Mouse (Mus musculus): Measurements from ENCODE around the gene Pik3c2a.
A peak's percentile ranks its signal among the peaks of the same experiment; 100 is the strongest.
"Not testable (repeated sequence)": the region's sequence is repeated elsewhere in the genome, so short reads cannot be mapped to it uniquely, and the experiment has no call there.

Pik3c2a gene

DNA sequence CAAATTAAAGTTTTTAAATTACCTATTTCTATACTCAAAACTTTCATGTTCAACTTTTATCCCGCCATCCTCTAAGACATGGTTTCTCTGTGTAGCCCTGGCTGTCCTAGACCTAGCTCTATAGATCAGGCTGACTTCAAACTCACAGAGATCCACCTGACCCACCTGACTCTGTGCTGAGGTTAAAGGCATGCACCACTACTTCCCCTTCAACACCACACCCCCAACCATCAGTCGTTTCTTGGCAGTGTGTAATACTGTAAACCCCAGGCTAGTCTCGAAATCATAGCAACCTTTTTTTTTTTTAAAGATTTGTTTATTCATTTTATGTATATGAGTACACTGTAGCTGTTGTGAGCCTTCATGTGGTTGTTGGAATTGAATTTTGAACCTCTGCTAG is 50.9 kb downstream of the Pik3c2a start:
- DNase-seq (ENCODE audit: low spot score in 2 of 2), result no peak

DNA sequence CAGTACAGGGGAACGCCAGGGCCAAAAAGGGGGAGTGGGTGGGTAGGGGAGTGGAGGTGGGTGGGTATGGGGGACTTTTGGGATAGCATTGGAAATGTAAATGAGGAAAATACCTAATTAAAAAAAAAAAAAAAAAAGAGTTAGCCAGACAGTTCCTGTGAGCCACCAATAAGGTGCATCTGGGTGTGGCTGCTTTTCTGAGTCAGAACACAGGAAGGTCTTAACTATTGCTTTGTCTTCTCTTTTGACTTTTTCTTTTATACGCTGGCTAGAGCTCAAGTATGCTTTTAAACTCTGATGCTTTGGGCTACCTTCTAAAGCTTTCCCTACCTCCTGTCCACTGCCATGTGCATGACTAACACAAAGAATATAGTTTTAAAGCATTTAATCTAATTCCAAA is 55.9 kb downstream of the Pik3c2a start:
- not testable (repeated sequence) for DNase-seq (ENCODE audit: low spot score in 2 of 2)

DNA sequence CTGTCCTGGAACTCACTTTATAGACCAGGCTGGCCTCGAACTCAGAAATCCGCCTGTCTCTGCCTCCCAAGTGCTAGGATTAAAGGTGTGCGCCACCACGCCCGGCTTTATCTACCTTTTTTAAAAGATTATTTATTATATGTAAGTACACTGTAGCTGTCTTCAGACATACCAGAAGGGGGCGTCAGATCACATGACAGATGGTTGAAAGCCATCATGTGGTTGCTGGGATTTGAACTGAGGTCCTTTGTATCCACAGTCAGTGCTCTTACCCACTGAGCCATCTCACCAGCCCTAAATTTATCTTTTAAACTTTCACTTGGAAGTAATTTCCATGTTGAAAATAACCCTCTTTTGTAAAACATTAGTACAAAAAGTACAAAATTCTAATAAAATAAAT is 64.1 kb downstream of the Pik3c2a start:
- DNase-seq (ENCODE audit: low spot score in 2 of 2), result not testable (repeated sequence)

DNA sequence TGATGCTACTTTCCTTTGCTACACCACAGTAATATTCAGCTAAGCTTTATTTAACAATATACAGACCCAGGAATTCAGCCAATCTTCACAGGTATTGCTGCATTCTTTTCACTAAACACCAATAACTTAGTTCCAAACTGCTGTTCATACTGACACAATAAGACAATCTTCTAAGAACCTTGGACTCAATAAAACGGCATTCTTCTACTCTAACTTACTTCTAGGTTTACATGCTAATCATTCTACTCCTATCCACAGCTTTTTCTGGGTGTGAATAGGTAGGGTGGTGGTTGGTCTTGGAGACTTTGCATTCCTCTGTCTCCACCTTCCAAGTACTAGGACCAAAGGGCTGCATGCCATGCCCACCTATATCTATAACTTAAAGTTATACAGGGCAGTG is 69.0 kb downstream of the Pik3c2a start:
- DNase-seq (ENCODE audit: low spot score in 2 of 2), result no peak

DNA sequence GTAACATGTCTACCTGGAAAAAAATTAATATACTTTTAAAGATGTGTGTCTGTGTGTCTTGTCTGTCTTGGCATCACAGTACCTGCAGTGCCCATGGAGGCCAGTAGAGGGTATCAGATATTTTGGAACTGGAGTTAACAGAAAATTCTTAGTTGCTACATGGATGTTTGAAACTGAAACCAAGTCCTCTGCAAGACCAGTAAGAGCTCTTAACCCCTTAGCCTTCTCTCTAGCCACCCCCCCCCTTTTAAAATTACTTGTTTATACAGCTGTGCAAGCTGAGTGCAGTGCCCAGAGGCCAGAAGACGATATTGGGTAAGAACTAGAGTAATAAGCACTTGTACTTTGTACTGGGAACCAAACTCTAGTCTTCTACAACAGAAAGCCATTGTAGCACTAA is 107.0 kb downstream of the Pik3c2a start:
- peak; percentile 75 to 81 for DNase-seq (ENCODE audit: low spot score in 2 of 2)

DNA sequence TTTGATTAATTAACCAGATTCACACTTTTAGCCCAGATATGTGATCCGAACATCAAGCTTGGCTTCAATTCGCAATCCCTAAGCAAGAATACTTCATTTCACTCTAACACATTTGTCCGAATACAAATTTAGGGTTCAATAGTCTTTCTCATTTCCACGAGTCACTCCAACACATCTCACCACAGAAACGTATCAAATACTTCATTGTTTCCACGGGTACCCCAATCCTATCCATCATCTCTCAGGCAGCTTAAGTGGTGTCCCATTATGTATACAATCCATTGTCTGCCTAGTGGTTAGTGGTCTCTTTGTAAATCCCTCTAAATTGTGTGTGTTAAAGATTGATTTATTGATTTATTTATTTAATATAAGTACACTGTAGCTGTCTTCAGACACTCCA is 108.1 kb downstream of the Pik3c2a start:
- no peak for DNase-seq (ENCODE audit: low spot score in 2 of 2)

DNA sequence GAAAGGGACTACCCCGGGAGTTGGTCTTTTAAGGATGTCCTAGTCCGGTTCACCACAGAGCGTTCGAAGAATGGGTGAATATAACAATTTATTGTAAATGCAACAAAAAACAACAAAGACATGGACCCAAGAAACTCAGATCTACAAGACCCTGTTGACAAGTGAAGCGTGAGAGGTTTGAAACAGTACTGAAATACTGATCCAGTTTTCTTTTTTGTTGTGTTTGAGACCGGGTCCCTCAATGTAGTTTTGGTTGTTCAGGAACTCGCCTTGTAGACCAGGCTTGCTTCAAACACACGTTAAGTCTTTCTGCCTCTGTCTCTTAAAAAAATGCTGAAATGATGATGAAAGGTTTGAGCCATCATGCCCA is 108.6 kb downstream of the Pik3c2a start:
- no peak for DNase-seq (ENCODE audit: low spot score in 2 of 2)

DNA sequence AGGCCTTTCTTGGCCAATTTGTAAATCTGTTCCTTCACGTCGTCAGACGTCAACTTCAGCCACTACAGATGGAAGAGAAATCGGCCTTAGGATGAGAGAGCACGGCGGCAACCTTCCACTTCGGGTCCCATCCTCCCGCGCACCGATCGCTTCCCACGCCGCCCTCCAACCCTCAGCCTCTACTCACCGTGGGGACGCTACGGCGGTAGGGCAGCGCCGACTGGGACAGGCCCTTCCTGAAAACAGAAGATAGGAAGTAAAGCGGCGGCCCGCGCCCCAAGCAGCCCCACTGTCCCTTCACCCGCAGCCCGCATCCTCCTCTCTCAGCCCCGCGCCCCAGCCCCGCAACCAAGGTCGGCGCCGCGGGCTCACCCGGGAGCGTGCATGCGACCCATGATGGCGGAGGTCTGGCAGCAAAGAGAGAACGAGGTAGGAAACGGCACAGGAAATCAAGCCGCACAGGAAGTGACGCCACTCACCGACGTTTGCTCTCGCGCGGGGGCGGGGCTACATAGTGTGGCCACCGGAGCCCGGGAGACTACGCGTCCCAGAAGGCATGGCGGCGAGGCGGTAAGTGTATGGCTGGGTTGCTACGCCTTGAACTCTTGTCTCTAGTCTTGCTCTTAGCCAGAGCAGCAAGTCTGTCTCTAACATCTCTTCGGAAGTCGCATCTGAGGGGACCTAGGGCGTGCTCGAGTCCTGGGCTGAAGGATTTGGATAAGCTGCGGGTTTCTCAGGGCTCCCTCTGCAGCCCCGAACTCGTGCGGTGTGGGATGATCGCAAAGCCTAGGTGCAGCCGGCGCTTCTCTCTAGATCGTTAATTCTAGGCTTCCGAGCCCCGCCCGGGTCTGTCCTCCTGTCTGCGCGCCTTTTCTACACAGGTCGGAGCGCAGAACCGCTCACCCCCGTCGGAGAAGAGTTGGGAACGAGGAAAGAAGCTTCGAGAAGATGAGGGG is 109.3 kb downstream of the Pik3c2a start, which contains the start of gene Rps13:
Gene Rps13, minus strand, starts transcription at position 483 of the 956 bp plus-strand sequence.
- peak; percentile 97 to 98 for DNase-seq (ENCODE audit: low spot score in 2 of 2)

DNA sequence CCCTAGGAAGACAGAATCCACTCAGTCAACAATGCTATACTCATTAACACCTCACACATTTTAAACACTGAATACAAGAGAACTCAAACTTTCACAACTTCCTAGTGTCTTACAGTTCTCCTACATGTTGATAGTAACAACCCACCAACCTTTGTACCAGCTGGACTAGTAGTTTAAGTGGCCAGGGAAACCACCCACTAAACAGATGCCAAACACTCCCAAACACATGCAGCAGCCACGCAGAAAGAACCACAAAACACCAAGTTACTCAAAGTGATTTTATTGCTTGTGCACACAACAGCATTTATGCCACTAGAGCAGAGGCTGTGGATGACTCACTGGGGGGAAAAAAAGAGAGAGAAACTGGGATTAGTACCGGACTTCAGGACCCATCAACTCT is 112.0 kb downstream of the Pik3c2a start:
- DNase-seq (ENCODE audit: low spot score in 2 of 2), result no peak

DNA sequence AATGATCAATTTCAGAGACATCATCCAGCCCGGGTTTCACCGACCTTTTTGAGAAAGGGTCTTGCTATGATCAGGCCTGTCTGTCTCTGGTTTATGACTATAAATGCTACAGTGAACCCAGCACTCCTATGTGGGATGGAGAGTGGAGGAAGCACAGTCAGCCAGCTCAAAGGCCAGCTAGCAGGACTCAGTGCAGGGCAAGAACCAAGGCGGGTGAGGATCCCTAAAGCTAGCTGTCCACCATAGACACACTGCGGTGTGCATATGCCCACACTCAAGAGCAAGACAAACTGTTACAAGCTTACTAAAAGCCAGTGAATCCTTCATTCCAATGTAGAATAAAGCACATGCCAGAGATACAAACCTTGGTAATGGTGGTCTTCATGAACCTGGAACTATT is 113.4 kb downstream of the Pik3c2a start:
- no peak for DNase-seq (ENCODE audit: low spot score in 2 of 2)

DNA sequence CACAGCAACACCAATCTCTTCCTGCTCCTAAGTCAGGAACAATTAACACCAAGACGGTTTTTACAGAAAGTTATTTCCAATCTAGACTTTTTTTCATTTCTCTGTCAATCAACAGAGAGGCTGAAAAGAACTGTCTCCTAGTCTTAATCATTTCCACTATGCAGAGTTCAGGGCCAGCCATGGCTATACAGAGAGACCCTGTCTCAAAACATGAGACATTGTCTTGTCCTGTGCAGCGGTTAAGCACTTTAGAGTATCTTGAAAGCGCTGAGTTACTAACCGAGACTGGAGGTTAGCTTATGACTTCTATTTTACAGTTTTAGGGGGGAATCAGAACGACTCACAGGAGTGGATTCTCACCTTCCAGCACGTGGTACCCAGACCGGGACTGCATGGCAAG is 114.5 kb downstream of the Pik3c2a start:
- DNase-seq (ENCODE audit: low spot score in 2 of 2), result no peak

DNA sequence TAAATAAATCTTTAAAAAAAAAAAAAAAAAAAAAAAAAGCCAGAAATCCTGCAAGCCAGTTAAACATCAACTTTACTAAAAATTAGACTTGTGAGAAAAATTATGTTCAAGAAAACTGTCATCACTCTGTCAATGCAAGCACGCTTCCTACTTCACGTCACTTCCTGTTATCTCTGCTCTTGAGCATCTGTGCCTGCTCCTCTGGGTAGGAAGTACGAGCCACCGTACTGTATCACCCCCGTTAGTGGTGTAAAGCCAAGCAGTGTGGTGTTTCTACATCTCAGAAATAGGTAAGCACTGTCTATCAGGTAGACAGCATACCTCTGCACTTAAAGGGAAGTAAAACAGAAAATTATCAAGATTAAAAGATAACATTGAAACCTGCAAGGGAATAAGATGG is 115.3 kb downstream of the Pik3c2a start:
- DNase-seq (ENCODE audit: low spot score in 2 of 2), result no peak

DNA sequence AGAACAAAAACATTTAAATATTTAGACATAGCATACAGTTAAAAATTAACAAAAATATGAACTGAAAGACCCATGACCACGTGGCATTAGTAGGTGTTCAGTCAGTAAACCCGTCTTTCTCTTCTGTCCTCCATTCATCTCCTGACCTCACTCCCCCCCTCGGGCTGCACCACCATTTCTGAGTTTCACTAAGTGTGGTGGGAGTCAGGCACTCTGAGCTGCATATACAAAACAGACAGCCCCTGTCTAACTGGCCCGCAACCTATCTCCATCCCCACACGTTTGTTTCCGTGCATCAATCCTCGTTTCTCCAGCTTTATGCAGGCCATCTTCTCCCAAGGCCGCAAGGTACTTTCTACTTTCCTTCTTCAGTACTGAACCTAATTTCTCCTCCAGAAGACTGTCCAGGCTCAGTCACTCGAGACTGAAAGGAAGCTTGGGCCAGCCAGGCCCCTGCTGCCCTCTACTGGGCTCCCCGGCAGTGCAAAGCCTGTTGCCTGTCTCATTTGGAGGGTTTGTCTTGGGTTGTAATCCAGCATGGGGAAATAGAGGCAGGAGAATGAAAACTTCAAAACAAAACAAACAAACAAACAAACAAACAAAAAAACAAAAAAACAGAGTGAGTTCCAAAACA is 119.8 kb downstream of the Pik3c2a start:
- DNase-seq (ENCODE audit: low spot score in 2 of 2), result peak; percentile 37 to 73

DNA sequence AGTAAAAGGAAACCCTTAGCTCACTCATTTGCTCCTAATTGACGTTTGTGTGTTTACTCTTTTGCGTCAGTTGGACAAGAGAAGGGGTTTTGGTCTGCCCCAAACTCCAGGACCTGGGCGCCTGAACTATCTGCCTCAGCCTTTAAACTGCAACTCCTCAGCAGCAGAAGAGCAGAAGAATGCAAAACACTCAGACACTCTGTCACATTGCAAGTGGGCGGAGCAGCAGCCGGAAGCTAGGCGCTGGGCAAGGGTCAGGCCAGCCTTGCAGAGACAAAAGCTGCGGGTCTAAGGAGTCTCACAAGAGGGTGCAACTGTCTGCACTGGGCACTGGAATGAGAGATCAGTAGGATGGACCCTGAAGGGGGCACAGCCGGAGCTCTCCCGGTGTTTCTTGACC is 133.8 kb downstream of the Pik3c2a start:
- no peak for DNase-seq (ENCODE audit: low spot score in 2 of 2)

DNA sequence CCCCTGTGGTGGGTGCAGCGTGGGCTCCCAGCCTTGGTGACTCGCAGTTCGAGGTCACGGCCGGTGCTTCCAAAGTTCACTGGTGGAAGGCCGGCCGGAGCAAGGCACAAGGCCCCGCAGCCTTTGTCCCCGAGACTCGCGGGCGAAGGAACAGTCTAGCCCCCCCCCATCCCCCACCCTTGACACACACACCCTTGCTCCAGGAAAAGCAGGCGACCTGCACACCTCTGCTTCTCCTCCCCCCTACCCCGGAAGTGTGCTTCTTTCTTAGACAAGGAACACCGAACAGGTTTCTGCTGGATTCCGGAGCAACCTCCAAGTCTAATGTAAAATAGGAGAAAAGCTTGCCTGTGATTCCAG is 134.6 kb downstream of the Pik3c2a start:
- DNase-seq (ENCODE audit: low spot score in 2 of 2), result no peak

DNA sequence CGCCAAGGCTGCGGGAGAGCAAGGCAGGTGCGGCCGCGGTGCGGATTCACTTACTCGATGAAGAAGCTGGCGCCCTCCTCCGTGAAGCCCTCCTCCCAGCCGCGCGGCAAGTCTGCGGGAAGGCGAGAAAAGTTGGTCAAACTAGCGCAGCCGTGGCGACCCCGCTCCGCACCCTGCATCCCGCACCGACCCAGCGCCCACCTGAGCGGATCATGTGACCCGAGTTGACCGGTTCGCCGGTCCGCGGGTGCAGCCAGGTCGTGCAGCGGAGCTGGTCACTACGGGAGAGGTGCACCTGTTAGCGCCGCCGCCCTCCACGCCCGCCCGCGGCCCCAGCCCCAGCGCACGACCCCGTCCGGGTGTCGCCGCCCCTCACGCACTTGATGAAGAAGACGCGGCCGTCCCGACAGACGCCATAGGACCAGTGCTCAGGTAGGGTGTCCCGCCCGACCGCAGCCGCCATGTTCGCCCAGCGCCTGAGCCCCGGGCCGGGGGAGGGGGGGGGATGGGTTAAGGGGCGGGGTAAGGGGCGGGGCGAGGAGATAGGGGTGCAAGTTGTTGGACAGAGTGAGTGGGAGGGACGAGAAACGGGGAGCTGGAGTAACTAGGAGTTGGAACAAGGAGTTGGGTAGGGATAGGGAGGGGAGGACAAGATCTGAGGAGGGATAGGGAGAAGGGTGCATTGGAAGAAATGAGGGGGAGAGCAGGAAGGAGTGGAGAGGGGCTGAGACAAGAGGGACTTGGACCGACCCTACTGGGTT is 135.2 kb downstream of the Pik3c2a start, which contains the start of gene Plekha7:
Gene Plekha7, minus strand, starts transcription at position 506 of the 761 bp plus-strand sequence.
- peak; percentile 21 to 74 for DNase-seq (ENCODE audit: low spot score in 2 of 2)

DNA sequence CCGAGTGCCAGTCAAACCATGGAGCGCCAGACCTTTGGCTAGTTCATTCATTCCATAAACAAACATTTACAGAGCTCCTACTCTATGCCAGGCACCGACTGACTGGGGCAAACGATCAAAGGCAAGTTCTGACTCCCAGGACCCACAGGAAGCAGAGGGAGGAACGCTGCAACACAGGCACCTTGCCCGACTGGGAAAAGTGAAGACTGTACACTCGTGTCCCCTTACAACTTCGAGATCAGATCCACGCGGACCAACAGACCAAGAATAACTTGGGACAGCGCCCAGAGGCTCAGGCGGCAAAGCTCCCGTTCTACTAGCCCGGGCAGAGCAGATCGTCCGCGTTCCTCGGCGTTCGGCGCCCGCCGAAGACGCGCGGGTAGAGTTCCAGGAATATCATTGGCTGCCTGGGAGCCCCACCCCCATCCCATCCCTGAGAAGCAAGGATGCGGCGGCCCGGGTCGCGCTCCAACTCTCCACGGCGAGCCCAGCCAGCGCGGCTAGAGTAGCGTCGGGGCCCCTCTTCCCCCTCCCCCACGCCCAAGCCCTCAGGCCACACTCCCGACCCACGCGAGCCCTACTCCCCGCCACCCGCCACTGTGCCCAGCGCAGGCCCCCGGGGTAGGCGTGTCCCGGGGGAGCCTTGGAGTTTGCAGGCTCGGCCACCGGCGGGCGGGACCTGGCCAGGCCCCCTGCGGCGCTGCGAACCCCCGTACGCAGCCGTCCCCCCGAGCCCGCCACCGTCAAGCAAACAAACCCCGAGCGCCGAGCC is 136.0 kb downstream of the Pik3c2a start:
- no peak for DNase-seq (ENCODE audit: low spot score in 2 of 2)

DNA sequence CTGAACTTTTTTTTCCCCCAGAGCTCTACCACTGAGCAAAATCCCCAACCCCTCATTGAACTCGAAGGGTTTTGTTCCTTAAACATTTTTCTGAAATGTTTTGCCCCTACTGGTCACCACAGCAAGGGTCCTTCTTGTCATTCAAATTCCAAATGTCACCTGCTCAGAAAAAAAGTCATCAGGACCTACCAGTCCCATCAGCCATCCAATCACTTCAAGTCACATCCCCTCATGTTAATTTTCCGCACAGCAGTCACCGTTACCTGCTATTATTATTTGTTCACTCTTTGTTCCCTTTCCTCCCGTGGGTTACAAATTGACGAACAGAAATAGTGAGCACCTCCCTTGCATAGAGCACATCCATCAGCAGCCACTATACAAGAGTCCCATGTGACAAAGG is 136.6 kb downstream of the Pik3c2a start:
- DNase-seq (ENCODE audit: low spot score in 2 of 2), result no peak

DNA sequence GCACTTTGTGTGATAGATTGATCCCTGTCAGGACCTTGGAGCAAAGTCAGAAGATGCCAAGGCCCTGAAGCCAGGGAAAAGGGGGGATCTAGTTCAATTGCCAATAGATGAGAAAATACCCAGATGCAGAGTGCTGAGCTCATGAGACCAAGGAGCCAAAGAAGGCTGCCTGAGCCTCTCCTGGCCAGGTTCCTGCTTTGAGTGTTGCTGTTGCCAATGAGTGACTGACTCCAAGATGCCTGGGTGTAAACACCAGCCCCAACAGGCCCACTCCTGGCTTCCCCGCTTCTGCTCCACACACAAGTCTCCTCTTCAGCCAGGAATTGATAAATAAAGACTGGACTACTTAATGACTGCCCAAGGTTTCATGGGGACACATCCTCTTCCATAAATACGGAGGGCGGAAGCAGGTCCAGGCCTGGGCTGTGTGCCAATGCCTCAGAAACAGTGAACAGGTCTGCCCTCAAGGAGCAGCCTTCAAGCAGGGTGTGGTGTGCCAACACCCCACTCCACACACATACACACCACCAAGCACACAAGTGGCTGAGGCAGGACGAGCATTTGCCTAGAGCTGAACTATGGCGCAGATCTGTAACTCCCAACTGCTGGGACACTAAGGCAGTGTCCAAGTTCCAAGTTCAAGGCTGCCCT is 141.5 kb downstream of the Pik3c2a start:
- no peak for DNase-seq (ENCODE audit: low spot score in 2 of 2)

DNA sequence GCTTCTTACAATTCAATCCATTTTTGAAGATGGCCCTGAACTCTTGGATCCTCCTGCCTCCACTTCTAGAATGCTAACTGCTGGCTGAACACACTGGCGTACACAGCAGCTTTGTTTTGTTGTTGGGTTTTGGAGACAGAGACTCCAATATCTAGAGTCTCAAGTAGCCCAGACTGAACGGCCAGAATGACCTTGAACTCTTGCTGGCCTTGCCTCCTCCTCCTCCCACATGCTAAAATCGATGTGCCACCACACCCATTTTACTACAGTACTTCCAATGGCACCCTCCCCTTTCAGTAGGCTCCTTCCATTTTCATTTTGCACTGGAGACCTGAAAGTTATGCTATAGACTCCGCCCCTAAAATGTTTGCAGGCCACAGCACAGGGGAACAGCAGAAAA is 142.1 kb downstream of the Pik3c2a start:
- DNase-seq (ENCODE audit: low spot score in 2 of 2), result no peak

DNA sequence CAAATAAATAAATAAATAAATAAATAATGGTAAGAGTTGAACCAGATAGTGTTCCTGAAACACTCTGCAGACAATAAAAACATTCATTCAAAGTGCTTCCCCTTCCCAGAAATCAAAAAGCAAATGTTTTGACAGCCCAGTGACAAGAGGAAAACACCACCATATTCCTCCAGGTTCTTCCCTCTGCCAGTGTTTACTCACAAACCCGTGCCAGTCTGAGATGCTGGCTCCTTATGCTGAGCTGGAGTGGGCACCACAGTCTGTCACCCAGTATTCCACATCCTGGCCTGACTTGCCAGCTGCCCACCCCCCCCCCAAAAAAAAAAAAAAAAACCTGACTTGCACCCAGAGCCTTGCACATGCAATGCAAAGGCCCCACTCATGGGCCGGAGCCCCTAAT is 144.4 kb downstream of the Pik3c2a start:
- DNase-seq (ENCODE audit: low spot score in 2 of 2), result no peak

All from spleen, postnatal 4 days (tissue).